Mouse (Mus musculus) gastrocnemius, postnatal 4 days (tissue): ENCODE measurements around the gene Erp29. TPM values are rescaled to one million over a fixed set of nuclear protein-coding genes. Genes with fewer than 3 reads are reported as not detected.

Source experiments
- DNase-seq, 2 experiments: peaks; one replicate each; pipeline ENCODE4 v3.0.0; 2021 to 2022; ENCODE audit warnings: low spot score in 2 of 2, mixed read lengths in 2 of 2
- total RNA-seq, 2 experiments: library from RNA; stranded (reverse); gene quantifications; 2 replicates each; pipeline ENCODE4 v1.2.3; 2021

The Erp29 gene
- total RNA-seq, 2 experiments from 2014 or later = 97.7 to 115 TPM

- peak in 1 of 2 experiments; percentile 34 for DNase-seq
These were observed 59.5 kb downstream of the Erp29 start for GRCm38 (mm10) chr5:121392667-121393380.

GRCm38 (mm10) chr5:121389691-121390090 is 62.6 kb downstream of the Erp29 start:
- DNase-seq = no peak

GRCm38 (mm10) chr5:121389106-121389505 is 63.2 kb downstream of the Erp29 start:
- DNase-seq = no peak

GRCm38 (mm10) chr5:121387126-121387525 is 65.2 kb downstream of the Erp29 start:
- DNase-seq = peak in 1 of 2 experiments; percentile 32

GRCm38 (mm10) chr5:121386120-121386909 is 66.0 kb downstream of the Erp29 start:
- DNase-seq = no peak

GRCm38 (mm10) chr5:121385461-121386119 is 66.7 kb downstream of the Erp29 start, which contains the start of gene Trafd1:
Gene Trafd1, minus strand, starts transcription at chr5:121385632.
- DNase-seq = peak; percentile 85 to 96

GRCm38 (mm10) chr5:121384757-121385460 is 67.4 kb downstream of the Erp29 start:
- no peak for DNase-seq

- DNase-seq = no peak
These were observed 68.2 kb downstream of the Erp29 start for GRCm38 (mm10) chr5:121383857-121384756.

- no peak for DNase-seq
These were observed 71.6 kb downstream of the Erp29 start for GRCm38 (mm10) chr5:121380692-121381091.

GRCm38 (mm10) chr5:121378678-121379256 is 73.5 kb downstream of the Erp29 start:
- DNase-seq = no peak

Other genes starting within 250 kb of the Erp29 start
- gene Rpl6, start 248.0 kb downstream of the Erp29 start, total RNA-seq = 100 to 1,000 TPM; 868 to 943 TPM
- 10 to 100 TPM; 17.3 to 20.3 TPM for gene Hectd4, start 232.3 kb downstream of the Erp29 start, total RNA-seq
- gene Trafd1, start 66.9 kb downstream of the Erp29 start, total RNA-seq = 10 to 100 TPM; 74.7 to 87.6 TPM
- 10 to 100 TPM; 22.3 to 23.8 TPM for gene Naa25, start 54.6 kb downstream of the Erp29 start, total RNA-seq
- gene Tmem116, start 613 bp downstream of the Erp29 start, total RNA-seq = 10 to 100 TPM in 1 of 2 experiments, 1 to 10 TPM in 1; 9.2 to 12.7 TPM
- not detected for gene Adam1b, start 50.9 kb upstream of the Erp29 start, total RNA-seq
- 1 to 10 TPM; 4.3 to 5.7 TPM for gene Adam1a, start 93.0 kb upstream of the Erp29 start, total RNA-seq
- gene Gm42878, start 93.0 kb upstream of the Erp29 start, total RNA-seq = not detected
- gene Mapkapk5, start 93.4 kb upstream of the Erp29 start, total RNA-seq = 10 to 100 TPM; 79.0 to 81.4 TPM
- 100 to 1,000 TPM; 140 to 143 TPM for gene Aldh2, start 141.3 kb upstream of the Erp29 start, total RNA-seq
- gene Acad12, start 166.4 kb upstream of the Erp29 start, total RNA-seq = 10 to 100 TPM; 10.6 to 11.5 TPM
- gene Acad10, start 208.0 kb upstream of the Erp29 start, total RNA-seq = 1 to 10 TPM; 6.6 to 6.8 TPM
- 10 to 100 TPM; 27.4 to 31.0 TPM for gene Brap, start 208.1 kb upstream of the Erp29 start, total RNA-seq